Mouse (Mus musculus): ENCODE results near the gene Pcnx. TPM values are rescaled to one million over a fixed set of nuclear protein-coding genes. Genes with fewer than 3 reads are reported as not detected.

The Pcnx gene
- polyA plus RNA-seq (2012; rRNA removed): 39.9 and 47.5 TPM in 2 replicates

- Histone ChIP-seq H3K4me3 (ENCODE audit: insufficient read depth, low read length) (peak within 1 kb of the TSS; percentile 61), H3K4me1 (ENCODE audit: control insufficient read depth, insufficient read depth, low read length) (peaks cover 13% of the 10 kb centered on the region), H3K27ac (ENCODE audit: insufficient read depth, low read length) (peak within 1 kb of the TSS; percentile 83)
- TF ChIP-seq POLR2A (IDR thresholded peaks at IDR 0.05; ENCODE audit: extremely low read depth, insufficient read depth, low read length) (peak; percentile 38; the same call in 1 of the 2 replicates), CTCF (IDR thresholded peaks at IDR 0.05; ENCODE audit: extremely low read depth, insufficient read depth, low read length) (peak; percentile 38; the same call in 1 of the 2 replicates)
These were observed at the start of gene Pcnx for GRCm38 (mm10) chr12:81859351-81860307. Gene Pcnx (plus strand): TSS chr12:81860023.

DNA sequence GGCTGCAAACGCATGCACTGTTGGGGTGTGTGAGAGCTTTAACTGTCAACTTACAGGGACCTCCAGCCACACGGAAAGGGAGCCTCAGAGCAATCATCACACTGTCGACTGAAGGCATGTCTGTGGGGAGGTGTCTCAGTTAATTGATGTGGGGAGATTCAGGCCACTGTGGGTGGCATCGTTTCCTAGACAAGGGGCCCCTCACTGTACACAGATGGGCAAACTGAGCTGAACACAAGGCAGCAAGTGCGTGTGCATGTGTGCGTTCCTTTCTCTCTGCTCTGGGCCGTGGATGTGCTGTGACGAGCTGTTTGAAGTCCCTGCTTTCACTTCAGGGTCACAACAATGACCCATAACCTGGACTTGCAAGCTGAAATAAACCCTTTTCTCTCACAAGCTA is 49.4 kb upstream of the Pcnx start:
- Histone ChIP-seq H3K4me3 (ENCODE audit: insufficient read depth, low read length) (no peak overlapping the region), H3K27ac (ENCODE audit: insufficient read depth, low read length) (no peak overlapping the region), H3K4me1 (ENCODE audit: control insufficient read depth, insufficient read depth, low read length) (no peaks in the 10 kb centered on the region)
- TF ChIP-seq CTCF (IDR thresholded peaks at IDR 0.05; ENCODE audit: extremely low read depth, insufficient read depth, low read length): no peak

DNA sequence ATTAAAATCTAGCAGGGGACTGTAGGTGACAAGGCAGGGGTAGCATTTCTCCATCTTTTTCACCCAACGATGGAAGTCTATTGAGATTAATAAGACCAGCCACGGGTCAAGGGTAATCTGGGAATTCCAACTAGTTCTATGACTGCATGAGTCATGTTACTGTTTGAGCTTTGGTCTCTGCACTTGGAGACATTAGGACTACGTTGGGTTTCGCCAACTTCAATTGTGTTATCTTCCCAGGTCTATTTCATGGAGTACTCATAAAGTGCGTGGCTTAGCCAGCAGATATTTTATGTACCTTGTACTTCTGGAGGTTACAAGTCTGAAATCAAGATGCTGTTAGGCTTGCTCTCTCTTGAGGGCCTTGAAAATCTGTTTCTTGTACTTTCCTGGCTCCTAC is 45.1 kb upstream of the Pcnx start:
- TF ChIP-seq CTCF (IDR thresholded peaks at IDR 0.05; ENCODE audit: extremely low read depth, insufficient read depth, low read length): no peak
- TF ChIP-seq POLR2A (IDR thresholded peaks at IDR 0.05; ENCODE audit: extremely low read depth, insufficient read depth, low read length): no peak
- Histone ChIP-seq H3K27ac (ENCODE audit: insufficient read depth, low read length) (no peak overlapping the region), H3K4me3 (ENCODE audit: insufficient read depth, low read length) (no peak overlapping the region), H3K4me1 (ENCODE audit: control insufficient read depth, insufficient read depth, low read length) (no peaks in the 10 kb centered on the region)

DNA sequence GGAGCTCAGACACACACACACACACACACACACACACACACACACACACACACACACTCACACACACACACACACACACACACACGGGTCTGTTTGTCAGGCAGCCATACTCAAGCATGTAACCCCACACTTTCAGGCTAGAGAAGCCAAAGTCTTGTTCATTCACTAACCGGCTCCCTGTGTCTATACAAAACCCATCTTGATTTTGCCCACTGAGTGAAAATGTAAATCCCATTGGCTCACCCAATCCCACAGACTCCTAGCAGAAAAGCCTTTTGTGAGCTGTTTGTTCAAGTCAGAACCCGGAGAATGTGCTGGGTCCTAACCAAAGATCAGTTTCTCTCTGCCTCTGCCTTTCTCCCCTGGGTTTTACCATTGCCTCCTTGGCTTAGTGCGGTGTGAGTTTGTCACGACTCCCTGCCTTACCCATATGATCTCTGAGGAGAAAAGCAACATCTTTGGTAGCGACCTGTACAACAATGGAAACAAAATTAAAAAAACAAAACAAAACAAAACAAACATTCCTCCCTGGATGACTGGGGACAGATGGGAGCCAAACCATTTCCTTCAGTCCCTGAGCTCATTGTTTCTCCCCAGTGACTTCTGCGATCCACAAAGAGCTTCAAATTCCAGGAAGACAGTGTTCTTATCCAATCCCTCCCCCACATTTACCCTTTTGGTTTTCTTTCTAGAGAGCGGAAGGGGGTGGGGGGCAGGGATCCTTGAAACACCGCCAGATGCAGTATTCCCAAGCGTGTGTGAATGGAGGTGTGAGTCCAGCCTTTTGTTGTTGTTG is 43.3 kb upstream of the Pcnx start:
- no peak overlapping the region for H3K27ac ChIP-seq (ENCODE audit: insufficient read depth, low read length)

DNA sequence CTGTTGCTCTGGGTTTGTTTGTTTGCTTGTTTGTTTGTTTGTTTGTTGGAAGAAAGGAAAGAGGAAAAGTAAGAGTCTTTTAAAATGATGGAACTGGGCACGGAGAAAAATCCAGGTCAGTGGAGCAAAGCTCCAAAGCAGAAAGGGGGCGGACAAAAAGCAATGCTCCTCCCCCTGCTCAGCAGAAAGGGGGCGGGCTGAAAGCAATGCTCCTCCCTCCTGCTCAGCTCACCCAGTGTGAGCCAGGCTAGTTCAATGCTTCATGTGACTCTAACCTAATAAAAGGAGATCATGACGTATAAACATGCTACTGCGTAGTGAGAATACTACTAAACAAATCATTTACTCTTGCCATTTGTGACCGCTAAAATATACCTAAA is 42.7 kb upstream of the Pcnx start:
- H3K4me1 ChIP-seq (ENCODE audit: control insufficient read depth, insufficient read depth, low read length): no peaks in the 10 kb centered on the region
- TF ChIP-seq POLR2A (IDR thresholded peaks at IDR 0.05; ENCODE audit: extremely low read depth, insufficient read depth, low read length) (no peak), CTCF (IDR thresholded peaks at IDR 0.05; ENCODE audit: extremely low read depth, insufficient read depth, low read length) (no peak)
- H3K27ac ChIP-seq (ENCODE audit: insufficient read depth, low read length): no peak overlapping the region
- H3K4me3 ChIP-seq (ENCODE audit: insufficient read depth, low read length): no peak overlapping the region

More for the DNA sequence above, 43.3 kb upstream of the Pcnx start:
- TF ChIP-seq POLR2A (IDR thresholded peaks at IDR 0.05; ENCODE audit: extremely low read depth, insufficient read depth, low read length) (no peak), CTCF (IDR thresholded peaks at IDR 0.05; ENCODE audit: extremely low read depth, insufficient read depth, low read length) (no peak)
- Histone ChIP-seq H3K4me1 (ENCODE audit: control insufficient read depth, insufficient read depth, low read length) (no peaks in the 10 kb centered on the region), H3K4me3 (ENCODE audit: insufficient read depth, low read length) (no peak overlapping the region)

DNA sequence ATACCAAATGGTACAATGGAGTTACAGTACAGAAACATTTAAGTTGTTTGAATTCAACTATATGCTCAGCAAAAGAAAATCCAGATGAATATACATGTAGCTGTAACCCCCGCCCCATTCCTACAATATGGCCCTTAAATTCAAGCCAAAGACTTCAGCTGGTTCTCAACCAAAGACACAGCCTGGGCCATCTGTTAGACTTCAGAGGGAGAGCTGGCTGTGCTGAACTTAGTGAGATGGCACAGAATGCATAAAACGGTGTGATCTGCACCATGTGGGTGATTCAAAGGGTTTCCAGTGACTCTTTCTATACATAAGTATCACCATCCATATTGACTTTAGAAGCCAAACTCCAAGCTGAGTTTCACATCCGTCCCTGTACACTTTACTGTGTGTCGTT is 39.1 kb upstream of the Pcnx start:
- TF ChIP-seq CTCF (IDR thresholded peaks at IDR 0.05; ENCODE audit: extremely low read depth, insufficient read depth, low read length): no peak
- no peak for TF ChIP-seq POLR2A (IDR thresholded peaks at IDR 0.05; ENCODE audit: extremely low read depth, insufficient read depth, low read length)
- Histone ChIP-seq H3K4me1 (ENCODE audit: control insufficient read depth, insufficient read depth, low read length) (no peaks in the 10 kb centered on the region), H3K27ac (ENCODE audit: insufficient read depth, low read length) (no peak overlapping the region), H3K4me3 (ENCODE audit: insufficient read depth, low read length) (no peak overlapping the region)

GRCm38 (mm10) chr12:81822176-81822575 is 37.6 kb upstream of the Pcnx start:
- Histone ChIP-seq H3K4me1 (ENCODE audit: control insufficient read depth, insufficient read depth, low read length) (no peaks in the 10 kb centered on the region), H3K27ac (ENCODE audit: insufficient read depth, low read length) (no peak overlapping the region), H3K4me3 (ENCODE audit: insufficient read depth, low read length) (no peak overlapping the region)
- no peak for TF ChIP-seq POLR2A (IDR thresholded peaks at IDR 0.05; ENCODE audit: extremely low read depth, insufficient read depth, low read length)
- no peak for TF ChIP-seq CTCF (IDR thresholded peaks at IDR 0.05; ENCODE audit: extremely low read depth, insufficient read depth, low read length)

- Histone ChIP-seq H3K4me3 (ENCODE audit: insufficient read depth, low read length) (no peak overlapping the region), H3K4me1 (ENCODE audit: control insufficient read depth, insufficient read depth, low read length) (no peaks in the 10 kb centered on the region), H3K27ac (ENCODE audit: insufficient read depth, low read length) (no peak overlapping the region)
- TF ChIP-seq POLR2A (IDR thresholded peaks at IDR 0.05; ENCODE audit: extremely low read depth, insufficient read depth, low read length) (no peak), CTCF (IDR thresholded peaks at IDR 0.05; ENCODE audit: extremely low read depth, insufficient read depth, low read length) (no peak)
These were observed 36.9 kb upstream of the Pcnx start for GRCm38 (mm10) chr12:81822778-81823480.

GRCm38 (mm10) chr12:81828355-81828754 is 31.5 kb upstream of the Pcnx start:
- TF ChIP-seq POLR2A (IDR thresholded peaks at IDR 0.05; ENCODE audit: extremely low read depth, insufficient read depth, low read length) (no peak), CTCF (IDR thresholded peaks at IDR 0.05; ENCODE audit: extremely low read depth, insufficient read depth, low read length) (no peak)
- Histone ChIP-seq H3K4me1 (ENCODE audit: control insufficient read depth, insufficient read depth, low read length) (no peaks in the 10 kb centered on the region), H3K4me3 (ENCODE audit: insufficient read depth, low read length) (no peak overlapping the region), H3K27ac (ENCODE audit: insufficient read depth, low read length) (no peak overlapping the region)
